Mouse (Mus musculus): Measurements from ENCODE around the gene Otp.
A peak's percentile ranks its signal among the peaks of the same experiment; 100 is the strongest.

The Otp gene

DNA sequence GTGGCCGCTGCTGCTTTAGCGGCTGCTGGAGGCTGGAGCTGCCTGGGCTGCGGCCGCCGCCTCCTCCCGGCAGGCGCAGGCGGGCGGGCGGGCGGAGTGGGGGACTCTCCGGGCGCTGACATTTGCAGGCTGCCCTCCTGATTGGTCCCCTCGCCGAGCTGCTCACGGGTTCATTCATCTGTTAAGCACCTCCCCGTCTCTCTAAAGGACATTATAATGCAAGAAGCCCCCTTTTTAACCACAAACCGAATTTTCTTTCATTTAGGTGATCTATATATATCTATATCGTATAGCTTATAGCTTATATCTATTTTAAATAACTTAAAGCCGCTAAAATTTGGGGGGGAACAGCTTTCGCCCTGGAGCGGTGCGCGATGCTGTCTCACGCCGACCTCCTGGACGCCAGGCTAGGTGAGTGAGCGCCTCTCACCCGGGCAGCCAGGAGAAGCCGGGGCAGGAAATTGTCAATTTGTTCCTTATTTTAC, at the start of gene Otp:
Gene Otp (plus strand): TSS at position 207 of the 485 bp plus-strand sequence.
- no peak for DNase-seq (ENCODE audit: extremely low read depth, low read depth)

- no peak for DNase-seq (ENCODE audit: extremely low read depth, low read depth)
Observed at GRCm38 (mm10) chr13:94826389-94826788, 49.0 kb upstream of the Otp start.

DNA sequence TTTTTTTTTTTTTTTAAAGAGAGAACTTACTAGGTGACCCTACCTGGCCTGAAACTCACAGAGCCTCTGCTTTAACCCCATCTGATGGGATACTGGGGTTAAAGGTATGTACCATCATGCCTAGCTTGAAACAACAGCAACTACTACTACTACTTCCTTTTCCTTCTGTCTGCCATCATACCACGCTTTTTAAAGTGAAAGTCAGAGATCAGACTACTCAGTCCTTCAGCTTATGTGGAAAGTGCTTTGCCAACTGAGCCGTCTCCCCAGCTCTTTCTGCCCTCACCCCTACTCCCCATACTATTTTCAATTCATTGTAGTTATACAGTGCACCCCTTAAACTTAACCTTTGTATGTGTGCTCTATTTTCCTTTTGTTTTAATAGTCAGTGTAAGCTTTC, 48.4 kb upstream of the Otp start:
- no peak for DNase-seq (ENCODE audit: extremely low read depth, low read depth)

DNA sequence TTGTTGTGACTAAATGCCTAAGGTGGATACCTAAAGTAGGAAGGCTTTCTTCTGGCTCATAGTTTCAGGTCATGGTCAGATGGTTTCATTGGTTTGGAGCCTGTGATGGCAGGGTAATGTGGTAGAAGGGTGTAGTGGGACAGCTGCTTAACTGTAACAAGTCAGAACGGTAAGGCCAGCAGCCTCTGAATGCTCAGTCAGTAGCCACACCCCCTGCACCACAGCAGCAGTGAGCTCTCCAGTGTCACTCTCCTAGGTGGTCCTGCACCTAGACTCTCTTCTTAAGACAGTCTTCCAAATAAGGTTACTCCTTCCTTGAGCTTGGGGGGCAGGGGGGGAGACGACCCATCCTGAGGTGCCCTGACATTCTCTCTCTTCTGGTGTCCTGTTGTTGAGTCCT, 47.6 kb upstream of the Otp start:
- no peak for DNase-seq (ENCODE audit: extremely low read depth, low read depth)

GRCm38 (mm10) chr13:94838047-94838720, 37.2 kb upstream of the Otp start:
- no peak for DNase-seq (ENCODE audit: extremely low read depth, low read depth)

DNA sequence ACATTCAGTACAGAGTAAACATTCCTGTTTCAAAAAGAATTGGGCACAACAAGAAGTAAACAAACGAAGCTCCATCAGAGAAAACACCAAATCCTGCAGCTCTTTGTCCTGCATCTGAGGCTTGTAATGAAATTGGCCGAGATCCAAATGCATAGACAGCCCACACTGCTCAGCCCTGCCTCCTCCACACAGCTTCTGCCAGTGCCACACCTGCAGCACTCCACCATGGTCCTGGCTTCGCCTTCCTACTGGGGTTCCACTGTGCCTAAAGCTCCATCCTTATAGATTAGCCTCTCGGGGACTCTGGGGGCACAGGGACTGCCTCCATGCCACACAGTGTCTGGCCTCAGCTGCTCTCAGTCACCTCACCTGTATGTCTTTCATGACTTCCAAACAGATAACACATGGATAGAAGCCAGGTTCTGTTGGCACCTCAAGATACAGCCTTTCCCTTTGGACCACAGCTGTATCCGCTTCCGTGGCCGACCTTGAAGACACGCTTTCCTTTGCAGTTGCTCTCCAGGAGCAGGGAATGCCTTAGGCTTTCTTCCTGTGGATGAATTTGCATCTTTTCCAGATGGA, 36.6 kb upstream of the Otp start:
- no peak for DNase-seq (ENCODE audit: extremely low read depth, low read depth)

DNA sequence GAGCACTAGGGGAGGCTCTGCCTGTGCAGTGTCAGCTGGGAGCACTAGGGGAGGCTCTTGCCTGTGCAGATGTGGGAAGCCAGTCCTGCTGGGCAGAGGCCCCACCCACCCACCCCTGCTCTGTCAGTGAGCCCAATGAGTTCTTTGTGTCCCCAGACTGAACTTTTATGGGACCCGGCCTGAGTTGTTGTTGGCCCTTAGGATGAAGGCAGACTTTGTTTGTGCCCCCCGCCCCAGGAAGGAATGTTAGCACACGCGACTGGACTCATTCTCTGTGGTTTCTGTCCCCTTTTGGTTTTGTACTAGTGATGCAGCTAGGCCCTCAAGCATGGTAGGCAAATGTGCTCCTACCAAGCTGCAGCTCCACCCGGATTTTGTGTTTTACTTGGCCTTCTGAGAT, 32.2 kb upstream of the Otp start:
- DNase-seq (ENCODE audit: extremely low read depth, low read depth): no peak

DNA sequence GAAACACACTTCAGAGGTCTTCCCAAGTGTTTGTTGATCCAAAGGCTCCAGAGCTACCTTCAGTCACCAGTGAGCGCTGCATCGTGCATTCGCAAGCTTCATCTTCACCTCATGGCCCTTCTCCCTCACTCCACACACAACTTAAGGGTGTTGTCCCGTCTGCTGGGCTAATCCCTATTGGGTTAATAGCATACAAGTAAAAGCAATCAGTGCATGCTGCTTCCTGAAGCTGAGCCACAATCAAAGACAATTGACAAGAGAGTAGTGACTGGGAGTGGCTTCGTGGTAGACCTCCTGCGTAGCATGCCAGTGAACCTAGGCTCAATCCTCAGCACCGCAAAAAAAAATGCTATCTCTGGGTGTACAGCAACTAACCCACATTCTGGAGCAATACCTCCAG, 27.5 kb upstream of the Otp start:
- no peak for DNase-seq (ENCODE audit: extremely low read depth, low read depth)

DNA sequence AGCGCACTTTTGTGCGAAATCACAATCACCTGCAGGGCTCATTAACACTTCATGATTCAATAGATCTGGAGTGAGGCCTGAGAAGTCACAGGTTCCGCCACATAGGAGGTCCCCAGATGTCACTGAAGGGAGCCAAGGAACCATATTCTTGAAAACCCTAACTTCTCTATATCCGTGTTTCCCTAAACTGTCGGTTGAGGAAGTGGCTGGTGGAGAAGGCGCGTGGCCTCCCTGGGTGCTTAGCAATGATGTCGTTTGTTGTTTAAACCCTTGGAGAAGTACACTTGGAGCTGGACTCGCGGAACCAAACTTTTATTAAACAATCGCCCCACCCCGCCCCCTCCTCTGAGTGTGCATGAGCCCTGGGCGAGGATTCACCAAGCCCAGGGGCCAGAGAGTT, 26.1 kb upstream of the Otp start:
- no peak for DNase-seq (ENCODE audit: extremely low read depth, low read depth)

DNA sequence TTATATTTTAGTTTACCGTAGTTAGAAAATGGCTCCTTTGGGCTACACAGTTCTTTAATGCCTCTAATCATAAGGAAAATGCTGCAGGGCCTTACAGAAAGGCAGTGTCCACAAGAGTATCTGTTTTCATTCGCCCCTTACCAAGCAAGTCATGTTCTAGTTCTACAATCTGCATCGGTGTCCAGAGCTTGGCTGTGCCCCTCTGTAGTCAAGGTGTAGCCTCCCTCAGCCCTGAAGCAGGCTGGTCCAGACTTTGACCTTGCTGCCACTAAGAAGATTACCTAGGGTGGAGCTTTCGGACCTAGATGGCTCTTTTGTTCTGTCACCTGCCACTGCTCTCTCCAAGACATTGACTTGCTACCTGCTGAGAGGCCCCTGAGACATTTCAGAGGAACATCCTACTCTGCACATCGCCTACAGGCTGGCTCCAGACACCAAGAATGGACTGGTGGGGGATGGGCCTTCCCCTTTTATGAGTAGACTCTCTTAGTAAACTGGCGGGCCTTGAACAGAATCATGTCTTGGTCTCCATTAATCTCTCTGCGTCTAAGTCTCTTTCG, 17.3 kb upstream of the Otp start:
- DNase-seq (ENCODE audit: extremely low read depth, low read depth): no peak

DNA sequence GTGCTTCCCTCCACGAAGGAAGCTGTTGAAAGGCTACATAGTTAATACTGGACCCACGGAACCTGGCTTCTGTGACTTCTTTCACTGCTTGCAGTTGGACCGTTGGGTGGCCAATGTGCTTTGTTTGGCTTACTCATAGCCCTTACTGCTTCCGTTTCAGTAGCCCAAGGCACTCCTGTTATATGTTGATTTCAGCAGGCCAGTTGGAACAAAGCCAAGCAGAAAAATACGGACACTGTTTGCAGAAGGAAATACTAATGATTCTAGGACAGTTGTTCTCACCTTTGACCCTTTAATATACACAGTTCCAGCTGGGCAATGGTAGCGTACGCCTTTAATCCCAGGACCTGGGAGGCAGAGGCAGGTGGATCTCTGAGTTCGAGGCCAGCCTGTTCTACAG, 16.1 kb upstream of the Otp start:
- DNase-seq (ENCODE audit: extremely low read depth, low read depth): no peak

DNA sequence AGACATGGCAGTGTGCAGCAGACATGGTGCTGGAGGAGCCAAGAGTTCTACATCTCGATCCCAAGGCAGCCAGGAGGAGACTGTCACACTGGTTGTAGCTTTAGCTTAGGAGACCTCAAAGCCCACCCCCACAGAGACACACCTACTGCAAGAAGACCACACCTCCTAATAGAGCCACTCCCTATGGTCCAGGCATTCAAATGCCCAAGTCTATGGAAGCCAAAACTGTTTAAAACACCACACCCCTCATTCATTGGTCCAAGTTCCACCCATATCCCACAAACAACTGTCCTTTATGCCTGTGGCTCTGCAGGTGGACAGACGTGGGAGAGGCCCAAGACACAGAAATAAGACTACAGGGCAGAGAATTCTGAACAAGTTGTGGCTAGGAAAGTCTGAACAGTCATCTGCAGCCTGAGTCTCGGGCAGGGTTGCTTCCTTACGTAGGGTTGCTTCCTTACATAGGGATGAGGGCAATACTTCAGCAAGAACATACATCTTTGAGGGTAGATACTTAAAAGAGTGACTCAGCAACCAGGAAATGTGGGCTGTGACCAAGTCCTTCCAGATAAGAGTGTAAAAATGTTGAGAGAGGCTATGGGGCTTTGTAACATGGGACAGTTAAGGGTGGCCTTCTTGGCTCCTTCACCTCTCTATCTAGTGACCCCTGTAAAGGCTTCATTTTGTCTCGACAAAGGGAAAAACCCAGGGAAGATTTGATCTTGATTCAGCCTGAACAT, 12.7 kb upstream of the Otp start:
- peak; percentile 71 for DNase-seq (ENCODE audit: extremely low read depth, low read depth)

DNA sequence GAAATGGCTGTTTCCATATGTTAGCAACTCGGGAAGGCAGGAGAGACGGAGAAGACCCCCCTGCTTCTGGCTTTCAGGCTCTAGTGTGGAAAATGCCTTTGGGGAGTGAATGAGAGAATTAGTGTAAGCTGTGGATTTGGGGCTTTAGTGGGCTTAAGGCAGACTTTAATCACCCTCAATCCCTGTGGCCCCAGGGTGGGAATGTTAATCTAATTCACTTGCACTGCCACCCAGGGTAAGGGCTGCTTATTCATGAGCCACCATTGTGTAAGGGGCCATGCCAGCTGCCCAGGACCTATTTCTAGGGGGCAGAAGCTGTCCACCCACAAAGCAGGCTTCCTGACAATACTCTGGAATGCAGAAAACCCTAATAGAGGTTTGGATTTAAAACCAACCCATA, 8.5 kb upstream of the Otp start:
- DNase-seq (ENCODE audit: extremely low read depth, low read depth): no peak

DNA sequence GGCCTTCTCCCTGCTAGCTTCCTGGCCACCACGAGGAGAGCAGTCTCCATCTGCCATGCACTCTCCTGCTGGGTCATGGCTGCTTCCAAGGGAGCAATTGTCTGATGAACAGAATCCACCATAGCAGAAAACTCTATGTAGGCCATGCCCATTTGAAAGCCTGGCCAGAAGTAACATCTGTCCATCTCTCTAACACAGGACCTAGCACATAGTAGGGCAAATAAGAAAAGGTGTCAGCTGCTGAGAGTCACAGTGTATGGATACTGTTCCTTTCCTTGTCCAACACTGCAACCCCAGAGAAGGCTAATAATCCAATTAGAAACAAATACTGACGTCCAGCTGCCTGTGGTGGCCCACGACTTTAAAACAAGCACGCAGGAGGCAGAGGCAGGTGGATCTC, 7.6 kb upstream of the Otp start:
- no peak for DNase-seq (ENCODE audit: extremely low read depth, low read depth)

DNA sequence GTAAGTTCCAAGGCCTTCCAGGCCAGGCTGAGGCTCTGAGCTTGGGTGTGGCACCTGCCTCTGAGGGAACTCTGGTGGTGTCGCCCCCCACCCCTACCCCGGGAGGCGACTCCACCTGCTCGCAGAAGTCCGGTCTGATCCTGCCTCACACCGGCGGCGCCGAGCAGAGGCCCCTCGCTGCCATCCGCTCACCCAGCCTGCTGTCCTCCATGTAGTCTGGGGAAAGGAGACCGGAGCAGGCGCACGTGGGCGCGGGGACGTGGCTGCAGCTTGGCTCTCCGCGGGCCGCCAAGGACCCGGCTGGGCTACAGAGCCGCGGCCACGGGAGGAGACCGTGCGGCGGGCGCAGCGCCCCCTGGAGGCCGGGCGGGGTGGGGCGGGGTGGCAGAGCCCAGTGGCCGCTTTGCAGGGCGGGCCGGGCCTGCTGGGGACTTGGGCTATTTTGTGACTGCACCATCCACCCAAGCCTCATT, 6.9 kb upstream of the Otp start:
- DNase-seq (ENCODE audit: extremely low read depth, low read depth): no peak

- no peak for DNase-seq (ENCODE audit: extremely low read depth, low read depth)
Observed at GRCm38 (mm10) chr13:94869541-94869940, 5.9 kb upstream of the Otp start.

GRCm38 (mm10) chr13:94870071-94870460, 5.3 kb upstream of the Otp start:
- no peak for DNase-seq (ENCODE audit: extremely low read depth, low read depth)

DNA sequence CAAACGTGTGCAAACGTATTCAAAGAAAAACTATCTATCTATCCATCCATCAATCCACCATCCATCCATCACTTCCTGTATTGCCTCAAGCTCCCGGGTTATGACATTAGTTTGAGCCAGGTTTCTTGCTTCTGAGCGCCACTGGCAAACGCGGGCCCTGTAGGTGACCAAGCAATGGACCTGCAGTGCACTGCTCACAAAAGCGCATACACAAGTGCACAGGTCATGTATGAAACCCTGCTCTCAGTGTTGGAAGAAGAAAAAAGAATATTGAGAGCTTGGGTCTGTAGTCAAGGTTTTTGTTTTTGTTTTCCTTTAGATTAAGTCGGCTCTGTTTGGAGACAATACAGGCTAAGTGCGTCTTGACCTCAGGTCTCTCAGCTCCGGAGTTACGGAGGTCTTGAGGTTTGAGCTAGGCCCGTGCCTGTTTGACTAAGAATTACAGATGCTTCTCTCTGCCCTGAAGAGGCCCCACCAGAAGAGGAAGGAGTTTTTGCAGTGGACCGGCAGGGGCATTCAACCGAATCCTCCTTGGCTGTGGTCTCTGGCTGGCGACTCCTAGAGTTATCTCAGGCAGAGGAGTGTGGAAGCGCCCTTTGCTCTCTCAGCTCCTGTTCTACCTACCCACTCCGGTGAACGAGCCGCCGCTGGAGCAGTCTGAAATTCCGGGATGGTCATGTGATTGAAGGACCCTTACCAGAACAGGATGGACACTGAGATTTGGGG, 4.8 kb upstream of the Otp start:
- no peak for DNase-seq (ENCODE audit: extremely low read depth, low read depth)

DNA sequence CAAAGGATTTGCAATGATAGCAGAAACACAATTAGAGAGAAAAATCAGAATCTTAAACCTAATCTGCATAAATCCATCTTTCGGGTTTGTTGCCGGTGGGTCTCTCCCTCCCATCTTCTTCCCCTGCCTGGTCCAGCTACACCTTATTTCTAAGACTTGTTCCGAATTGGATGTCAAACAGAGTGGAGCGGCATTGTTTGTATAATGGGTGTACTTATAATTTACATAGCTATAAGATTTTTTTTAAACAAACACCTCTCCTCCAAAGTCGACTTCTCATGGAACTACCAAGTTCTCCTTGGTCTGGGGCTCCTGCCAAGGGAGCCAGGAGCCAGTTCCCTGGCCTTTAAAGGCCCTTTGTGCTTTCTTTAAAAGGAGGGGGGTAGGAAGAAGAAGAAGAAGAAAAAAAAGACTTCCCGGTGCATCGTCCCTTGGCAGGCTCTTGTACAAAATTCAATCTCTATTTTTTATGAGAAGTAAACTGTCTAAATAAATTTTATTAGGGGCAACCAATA, 3.5 kb upstream of the Otp start:
- DNase-seq (ENCODE audit: extremely low read depth, low read depth): no peak

GRCm38 (mm10) chr13:94872439-94872838, 3.0 kb upstream of the Otp start:
- DNase-seq (ENCODE audit: extremely low read depth, low read depth): no peak
